Mouse (Mus musculus) megakaryocyte progenitor cell, adult 5-6 weeks (primary cell): Measurements from ENCODE around the gene Lrrc26. TPM values are rescaled to one million over a fixed set of nuclear protein-coding genes. Genes with fewer than 3 reads are reported as not detected.

Source experiments
- ATAC-seq: replicated peaks from 2 replicates; pipeline ENCODE4 v1.8.0; 2016; ENCODE audit warnings: mild to moderate bottlenecking, moderate TSS enrichment, inconsistent platforms; ENCODE audit not compliant: poor library complexity
- total RNA-seq, 2 experiments: library from RNA; stranded (forward) in 1 of 2; stranded (reverse) in 1 of 2; fragments of 157-497, 149-512 nt in 1 of 2; fragments of 200-1000 nt in 1 of 2; gene quantifications; 2 replicates each; pipeline versions ENCODE4 v1.2.3 to v1.2.4; 2015 to 2017

Lrrc26 gene
- total RNA-seq, 2 experiments from 2014 or later: not detected

- ATAC-seq: no peak
These were observed 43.9 kb downstream of the Lrrc26 start for GRCm38 (mm10) chr2:25333569-25333968.

DNA sequence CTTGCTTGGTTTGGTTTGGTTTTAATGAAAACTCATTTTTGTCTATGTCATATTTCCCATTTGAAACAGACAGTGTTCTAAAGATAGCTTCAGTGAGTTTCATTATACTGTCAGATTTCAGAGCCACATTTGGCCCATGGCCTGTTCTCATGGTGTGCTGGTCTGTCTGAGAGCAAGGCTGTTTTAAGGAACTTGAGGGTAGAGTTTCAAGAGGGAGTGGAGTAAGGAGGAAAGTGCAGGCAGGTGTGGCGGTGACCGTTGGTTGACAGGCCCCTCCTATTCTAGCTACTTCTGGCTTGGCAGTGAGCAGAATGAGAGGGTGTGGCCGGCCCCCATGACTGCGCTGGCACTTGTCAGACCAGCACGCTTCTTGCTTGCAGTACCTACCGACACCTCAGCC is 48.6 kb downstream of the Lrrc26 start:
- peak; percentile 93 for ATAC-seq

Other genes starting within 250 kb of the Lrrc26 start
Only the 30 nearest of the 34 such genes appear.
- gene Noxa1, start 194.8 kb upstream of the Lrrc26 start, total RNA-seq (2015): not detected in 2 replicates
- gene Noxa1, start 194.8 kb upstream of the Lrrc26 start, total RNA-seq (2017): not detected in 2 replicates
- gene Nrarp, start 109.2 kb upstream of the Lrrc26 start, total RNA-seq (2015): 0.42 and 0.51 TPM in 2 replicates
- gene Nrarp, start 109.2 kb upstream of the Lrrc26 start, total RNA-seq (2017): 0.78 and 1.3 TPM in 2 replicates
- gene Tor4a, start 93.0 kb upstream of the Lrrc26 start, total RNA-seq (2015): 11.4 and 12.5 TPM in 2 replicates
- 16.1 and 17.6 TPM in 2 replicates for gene Tor4a, start 93.0 kb upstream of the Lrrc26 start, total RNA-seq (2017)
- 23.7 and 28.9 TPM in 2 replicates for gene Nelfb, start 78.4 kb upstream of the Lrrc26 start, total RNA-seq (2015)
- gene Nelfb, start 78.4 kb upstream of the Lrrc26 start, total RNA-seq (2017): 35.8 and 38.7 TPM in 2 replicates
- 0.30 TPM in 1 of 2 replicates, not detected in the other for gene Stpg3, start 75.3 kb upstream of the Lrrc26 start, total RNA-seq (2015)
- gene Stpg3, start 75.3 kb upstream of the Lrrc26 start, total RNA-seq (2017): 0.54 TPM in 1 of 2 replicates, not detected in the other
- not detected in 2 replicates for gene Fam166a, start 71.2 kb upstream of the Lrrc26 start, total RNA-seq (2015)
- gene Fam166a, start 71.2 kb upstream of the Lrrc26 start, total RNA-seq (2017): not detected in 2 replicates
- 435 and 440 TPM in 2 replicates for gene Tubb4b, start 65.2 kb upstream of the Lrrc26 start, total RNA-seq (2015)
- 571 and 580 TPM in 2 replicates for gene Tubb4b, start 65.2 kb upstream of the Lrrc26 start, total RNA-seq (2017)
- not detected in 2 replicates for gene Slc34a3, start 55.6 kb upstream of the Lrrc26 start, total RNA-seq (2015)
- not detected in 2 replicates for gene Slc34a3, start 55.6 kb upstream of the Lrrc26 start, total RNA-seq (2017)
- gene Rnf224, start 53.1 kb upstream of the Lrrc26 start, total RNA-seq (2015): not detected in 2 replicates
- gene Rnf224, start 53.1 kb upstream of the Lrrc26 start, total RNA-seq (2017): 0.25 TPM in 1 of 2 replicates, not detected in the other
- gene Rnf208, start 47.7 kb upstream of the Lrrc26 start, total RNA-seq (2015): 0.69 TPM in 1 of 2 replicates, not detected in the other
- 0.29 TPM in 1 of 2 replicates, not detected in the other for gene Rnf208, start 47.7 kb upstream of the Lrrc26 start, total RNA-seq (2017)
- gene Cysrt1, start 47.5 kb upstream of the Lrrc26 start, total RNA-seq (2015): not detected in 2 replicates
- not detected in 2 replicates for gene Cysrt1, start 47.5 kb upstream of the Lrrc26 start, total RNA-seq (2017)
- gene AL732309.1, start 43.1 kb upstream of the Lrrc26 start, total RNA-seq (2015): 3.9 and 5.0 TPM in 2 replicates
- 3.2 and 3.8 TPM in 2 replicates for gene AL732309.1, start 43.1 kb upstream of the Lrrc26 start, total RNA-seq (2017)
- gene Tmem203, start 34.5 kb upstream of the Lrrc26 start, total RNA-seq (2015): 11.4 and 12.8 TPM in 2 replicates
- 9.6 and 9.8 TPM in 2 replicates for gene Tmem203, start 34.5 kb upstream of the Lrrc26 start, total RNA-seq (2017)
- gene Tprn, start 27.3 kb upstream of the Lrrc26 start, total RNA-seq (2015): 7.9 and 13.3 TPM in 2 replicates
- gene Tprn, start 27.3 kb upstream of the Lrrc26 start, total RNA-seq (2017): 7.6 and 9.2 TPM in 2 replicates
- 136 and 148 TPM in 2 replicates for gene Ssna1, start 17.5 kb upstream of the Lrrc26 start, total RNA-seq (2015)
- 71.3 and 92.7 TPM in 2 replicates for gene Ssna1, start 17.5 kb upstream of the Lrrc26 start, total RNA-seq (2017)
- 28.3 and 34.4 TPM in 2 replicates for gene Anapc2, start 17.4 kb upstream of the Lrrc26 start, total RNA-seq (2015)
- 36.5 and 42.4 TPM in 2 replicates for gene Anapc2, start 17.4 kb upstream of the Lrrc26 start, total RNA-seq (2017)
- not detected in 2 replicates for gene Tmem210, start 1.8 kb upstream of the Lrrc26 start, total RNA-seq (2015)
- not detected in 2 replicates for gene Tmem210, start 1.8 kb upstream of the Lrrc26 start, total RNA-seq (2017)
- not detected in 2 replicates for gene Grin1, start 29.3 kb downstream of the Lrrc26 start, total RNA-seq (2015)
- not detected in 2 replicates for gene Grin1, start 29.3 kb downstream of the Lrrc26 start, total RNA-seq (2017)
- gene Man1b1, start 42.4 kb downstream of the Lrrc26 start, total RNA-seq (2015): 19.1 and 23.4 TPM in 2 replicates
- gene Man1b1, start 42.4 kb downstream of the Lrrc26 start, total RNA-seq (2017): 42.5 and 52.1 TPM in 2 replicates
- 15.8 and 16.3 TPM in 2 replicates for gene Dpp7, start 66.4 kb downstream of the Lrrc26 start, total RNA-seq (2015)
- gene Dpp7, start 66.4 kb downstream of the Lrrc26 start, total RNA-seq (2017): 19.1 and 32.9 TPM in 2 replicates
- 42.2 and 60.4 TPM in 2 replicates for gene Uap1l1, start 75.8 kb downstream of the Lrrc26 start, total RNA-seq (2015)
- gene Uap1l1, start 75.8 kb downstream of the Lrrc26 start, total RNA-seq (2017): 13.6 and 14.5 TPM in 2 replicates
- gene Sapcd2, start 82.4 kb downstream of the Lrrc26 start, total RNA-seq (2015): 6.0 and 10.8 TPM in 2 replicates
- 5.8 and 6.7 TPM in 2 replicates for gene Sapcd2, start 82.4 kb downstream of the Lrrc26 start, total RNA-seq (2017)
- not detected in 2 replicates for gene Entpd2, start 106.0 kb downstream of the Lrrc26 start, total RNA-seq (2015)
- not detected in 2 replicates for gene Entpd2, start 106.0 kb downstream of the Lrrc26 start, total RNA-seq (2017)
- 1.5 TPM in 1 of 2 replicates, not detected in the other for gene Npdc1, start 109.4 kb downstream of the Lrrc26 start, total RNA-seq (2015)
- gene Npdc1, start 109.4 kb downstream of the Lrrc26 start, total RNA-seq (2017): 0.27 TPM in 1 of 2 replicates, not detected in the other
- 11.1 and 12.5 TPM in 2 replicates for gene Fut7, start 133.4 kb downstream of the Lrrc26 start, total RNA-seq (2015)
- gene Fut7, start 133.4 kb downstream of the Lrrc26 start, total RNA-seq (2017): 21.4 and 24.2 TPM in 2 replicates
- 66.7 and 70.5 TPM in 2 replicates for gene Abca2, start 138.8 kb downstream of the Lrrc26 start, total RNA-seq (2015)
- 26.9 and 29.5 TPM in 2 replicates for gene Abca2, start 138.8 kb downstream of the Lrrc26 start, total RNA-seq (2017)
- gene Clic3, start 166.9 kb downstream of the Lrrc26 start, total RNA-seq (2015): not detected in 2 replicates
- gene Clic3, start 166.9 kb downstream of the Lrrc26 start, total RNA-seq (2017): 0.27 TPM in 1 of 2 replicates, not detected in the other
- 32.8 and 40.9 TPM in 2 replicates for gene Paxx, start 171.2 kb downstream of the Lrrc26 start, total RNA-seq (2015)
- 15.3 and 21.3 TPM in 2 replicates for gene Paxx, start 171.2 kb downstream of the Lrrc26 start, total RNA-seq (2017)
- gene Ptgds, start 180.1 kb downstream of the Lrrc26 start, total RNA-seq (2015): 0.42 TPM in 1 of 2 replicates, not detected in the other
- not detected in 2 replicates for gene Ptgds, start 180.1 kb downstream of the Lrrc26 start, total RNA-seq (2017)
- 0.27 TPM in 1 of 2 replicates, not detected in the other for gene Lcn12, start 204.0 kb downstream of the Lrrc26 start, total RNA-seq (2015)
- not detected in 2 replicates for gene Lcn12, start 204.0 kb downstream of the Lrrc26 start, total RNA-seq (2017)